Comparison of ENCODE assay signal across 16 mouse cellular contexts in the genomic region with DNA sequence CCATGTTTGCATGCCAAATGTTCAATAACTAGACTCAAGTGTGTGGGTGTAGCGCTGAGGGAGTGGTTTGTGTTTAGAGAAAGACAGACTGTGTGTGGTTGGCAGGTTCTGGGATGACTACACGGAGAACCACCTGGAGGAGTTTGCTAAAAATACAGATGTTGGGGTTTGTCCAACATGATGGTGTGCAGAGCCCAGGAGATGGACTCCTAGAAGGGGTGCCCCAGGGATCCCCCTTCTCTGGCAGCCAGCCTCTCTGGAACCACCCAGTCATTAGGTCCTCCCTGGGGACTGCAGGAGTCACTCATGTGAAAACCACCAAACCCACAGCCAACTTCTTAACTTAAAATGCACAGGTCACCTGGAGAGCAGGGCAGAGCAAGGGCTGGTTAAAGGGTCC. TPM values are rescaled to one million over a fixed set of nuclear protein-coding genes. Genes with fewer than 3 reads are reported as not detected.
A peak's percentile ranks its signal among the peaks of the same experiment; 100 is the strongest.
DNase-seq lines count a peak whose midpoint lies in the region; ATAC-seq lines count a peak whose summit lies in the region.
"Had no signal": no experiment of that assay in that cellular context is flagged by ENCODE, and none has a peak within 500 bp of the region (broad histone marks: within the 10 kb centered on the region; RNA-seq: fewer than 3 reads in every experiment).

No protein-coding gene starts in this region.

- no peak for DNase-seq in frontal cortex, postnatal 25 days (ENCODE audit: low spot score in 2 of 2)
- peak; percentile 49 for DNase-seq in kidney, adult 9 months
- no peak for DNase-seq in kidney, postnatal 4 days
- DNase-seq in right cerebral cortex, adult 2 months (ENCODE audit: low spot score in 2 of 2) = peak; percentile 29 to 55
- DNase-seq in right cerebral cortex, postnatal 10 days (ENCODE audit: low spot score in 2 of 2) = no peak
- DNase-seq in lung, postnatal 10 days = no peak
- DNase-seq in adrenal gland, postnatal 25 days = no peak
- DNase-seq: adrenal gland, postnatal 10 days; cerebellum, adult 9-11 months; gastrocnemius, postnatal 14 days; heart, postnatal 10 days; kidney, postnatal 14 days; lung, adult 2 months; midbrain, embryonic 14.5 days had no signal

- peak; percentile 65 for ATAC-seq in frontal cortex, adult (ENCODE audit: low TSS enrichment)
- ATAC-seq: hindbrain, embryonic 16.5 days had no signal

RNA-seq across cellular contexts. Expression of gene Fgfr2, which starts 14.5 kb away (rescaled TPM):
- total RNA-seq in adrenal gland, postnatal 25 days (2021) = 181 and 186 TPM in 2 replicates

RNA-seq across cellular contexts. Expression of gene Ctbp2, which starts 15.5 kb away (rescaled TPM):
- total RNA-seq in adrenal gland, postnatal 25 days (2021) = 69.9 and 80.6 TPM in 2 replicates

Comparison
In these comparisons a context has a peak if more than half of its experiments do, and no peak if none do; other contexts are left out.
1. DNase-seq: peak in kidney, adult 9 months (single experiment) and right cerebral cortex, adult 2 months (2 of 2); none in frontal cortex, postnatal 25 days (0 of 2), kidney, postnatal 4 days (0 of 2), right cerebral cortex, postnatal 10 days (0 of 2), lung, postnatal 10 days (single experiment) and adrenal gland, postnatal 25 days (single experiment).